Mouse (Mus musculus) embryonic facial prominence, embryonic 10.5 days (tissue): ENCODE data around the gene Sipa1l3. TPM values are rescaled to one million over a fixed set of nuclear protein-coding genes. Genes with fewer than 3 reads are reported as not detected.
A peak's percentile ranks its signal among the peaks of the same experiment; 100 is the strongest.

Source experiments
- DNase-seq: peaks from one replicate; pipeline ENCODE4 v3.0.0-alpha.2; 2017; ENCODE audit warnings: low spot score
- H3K27ac ChIP-seq: fragments of 300-500 bp; sonication (generic); replicated peaks from 2 replicates; pipeline ENCODE4 v1.5.1; 2016; ENCODE audit warnings: mild to moderate bottlenecking
- H3K27me3 ChIP-seq: fragments of 300-500 bp; sonication (generic); replicated peaks from 2 replicates; pipeline ENCODE4 v1.6.1; 2016; ENCODE audit warnings: low read depth, mild to moderate bottlenecking; ENCODE audit not compliant: poor library complexity, severe bottlenecking
- H3K36me3 ChIP-seq: fragments of 300-500 bp; sonication (generic); replicated peaks from 2 replicates; pipeline ENCODE4 v1.6.1; 2016; ENCODE audit warnings: mild to moderate bottlenecking, moderate library complexity
- H3K4me1 ChIP-seq: fragments of 300-500 bp; sonication (generic); 2 replicates; pipeline ENCODE4 v1.6.1; 2016
- H3K4me3 ChIP-seq: fragments of 300-500 bp; sonication (generic); 2 replicates; pipeline ENCODE4 v1.5.1; 2016; ENCODE audit warnings: mild to moderate bottlenecking, moderate library complexity
- H3K9me3 ChIP-seq: fragments of 300-500 bp; sonication (generic); 2 replicates; pipeline ENCODE4 v1.6.1; 2016; ENCODE audit warnings: mild to moderate bottlenecking
- WGBS: fragments of 180-500 bp; shearing (Covaris S2); methylation state at CpG from one replicate; pipeline ENCODE4 v1.1.7; 2016; 5-methylcytosine and 5-hydroxymethylcytosine counted together
- polyA plus RNA-seq: library from polyadenylated mRNA; unstranded; fragments of >200 nt; fragmentation: Nextera tagmentation; extraction: Ambion mirVana; gene quantifications from 2 replicates; pipeline ENCODE4 v1.2.1, GENCODE M21; 2016

Sipa1l3 gene
- polyA plus RNA-seq, 1 experiment from 2014 or later: 9.2 TPM

DNA sequence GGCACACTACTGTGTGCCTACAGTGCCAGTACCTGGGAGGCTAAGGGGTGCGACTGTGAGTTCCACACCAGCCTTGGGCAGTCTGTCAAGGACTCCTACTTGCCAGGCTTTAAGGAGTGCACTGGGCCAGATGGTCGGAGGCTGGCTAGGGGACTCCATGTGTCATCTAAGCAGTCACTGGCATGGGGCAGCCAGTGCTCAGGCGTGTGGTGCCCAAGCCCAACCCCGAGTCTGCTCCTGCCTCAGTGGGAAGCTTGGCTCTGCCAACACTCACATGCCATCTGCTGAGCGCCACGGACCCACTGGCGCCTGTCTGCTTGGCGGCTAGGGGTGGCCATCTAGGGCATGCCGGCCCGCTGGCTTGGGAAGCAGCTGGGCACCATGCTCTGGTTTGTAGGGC is 125.1 kb downstream of the Sipa1l3 start:
- H3K4me1 ChIP-seq: peaks cover 4% of the 10 kb centered on the region; the same call in 1 of the 2 replicates
- no peaks in the 10 kb centered on the region for H3K27me3 ChIP-seq
- H3K27ac ChIP-seq: peak overlapping the region; percentile 10; the same call in 1 of the 2 replicates
- WGBS: 92% methylated on average over 10 of the region's 10 CpGs
- no peaks in the 10 kb centered on the region for H3K9me3 ChIP-seq
- no peak overlapping the region for H3K4me3 ChIP-seq
- H3K36me3 ChIP-seq: peaks cover 47% of the 10 kb centered on the region
- no peak for DNase-seq

DNA sequence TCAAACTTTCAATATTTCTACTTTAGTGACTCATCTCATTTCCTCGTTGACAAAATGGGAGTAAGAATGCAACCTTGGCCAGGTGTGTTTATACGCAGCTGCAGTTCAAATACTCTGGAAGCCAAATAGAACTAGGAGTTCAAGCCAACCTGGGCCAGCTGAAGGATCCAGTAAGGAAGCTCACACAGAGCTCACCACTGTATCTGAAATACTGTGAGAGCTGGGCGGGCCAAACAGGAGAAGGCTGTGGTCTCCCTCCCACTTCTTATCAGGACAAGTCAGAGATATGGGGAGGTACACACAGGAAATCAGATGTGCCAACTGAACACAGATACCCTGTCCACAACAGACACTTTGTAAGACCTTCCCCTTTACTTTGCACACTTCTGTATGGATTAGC is 125.6 kb downstream of the Sipa1l3 start:
- 94% methylated on average over 3 of the region's 3 CpGs for WGBS
- Histone ChIP-seq H3K4me1 (peaks cover 4% of the 10 kb centered on the region; the same call in 1 of the 2 replicates), H3K36me3 (peaks cover 50% of the 10 kb centered on the region), H3K27me3 (no peaks in the 10 kb centered on the region), H3K9me3 (no peaks in the 10 kb centered on the region), H3K27ac (no peak overlapping the region), H3K4me3 (no peak overlapping the region)
- DNase-seq: no peak

DNA sequence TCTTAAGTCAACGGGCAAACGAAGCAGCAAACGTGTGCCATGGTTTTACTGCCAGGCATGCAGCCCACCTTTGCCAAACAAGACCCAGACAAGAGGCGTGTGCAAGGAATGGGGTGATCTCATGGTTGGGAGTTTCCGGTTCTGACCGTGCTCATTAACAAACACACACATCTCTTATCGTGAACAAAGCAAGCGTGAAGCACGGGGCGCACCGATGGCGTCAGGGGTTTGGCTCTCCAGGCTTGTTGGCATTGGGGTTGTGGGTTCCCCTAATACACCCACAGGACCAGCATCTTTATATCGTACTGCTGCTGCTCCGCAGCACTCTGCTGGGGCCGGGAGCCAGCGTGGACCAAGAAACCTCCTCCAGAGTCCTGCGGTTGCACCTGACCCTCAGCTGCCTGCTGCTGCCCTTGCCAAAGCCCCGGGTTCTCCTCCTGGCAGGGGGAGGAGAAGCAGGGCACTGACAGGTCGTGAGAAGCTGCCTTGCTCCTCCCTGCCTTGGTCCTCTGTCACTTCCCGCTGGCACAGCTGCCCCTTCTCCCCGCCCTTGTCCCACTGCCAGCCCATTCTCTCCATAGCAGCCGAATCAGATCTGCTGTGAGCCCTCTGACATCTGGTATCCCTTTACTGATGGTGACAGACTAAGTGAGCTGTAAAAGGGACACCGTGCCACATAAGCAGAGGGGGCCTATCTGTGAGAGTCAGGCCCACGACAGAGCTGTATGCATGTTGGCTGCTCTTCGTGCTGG is 126.5 kb downstream of the Sipa1l3 start:
- Histone ChIP-seq H3K4me1 (peaks cover 4% of the 10 kb centered on the region; the same call in 1 of the 2 replicates), H3K36me3 (peaks cover 51% of the 10 kb centered on the region), H3K27ac (no peak overlapping the region), H3K9me3 (no peaks in the 10 kb centered on the region), H3K27me3 (no peaks in the 10 kb centered on the region), H3K4me3 (no peak overlapping the region)
- no peak for DNase-seq
- 85% methylated on average over 25 of the region's 25 CpGs for WGBS

- WGBS: 92% methylated on average over 15 of the region's 15 CpGs
- Histone ChIP-seq H3K36me3 (peaks cover 51% of the 10 kb centered on the region), H3K27me3 (no peaks in the 10 kb centered on the region), H3K9me3 (no peaks in the 10 kb centered on the region), H3K4me3 (no peak overlapping the region), H3K4me1 (peaks cover 4% of the 10 kb centered on the region; the same call in 1 of the 2 replicates), H3K27ac (no peak overlapping the region)
- no peak for DNase-seq
These were observed 127.2 kb downstream of the Sipa1l3 start for GRCm38 (mm10) chr7:29391112-29391760.

DNA sequence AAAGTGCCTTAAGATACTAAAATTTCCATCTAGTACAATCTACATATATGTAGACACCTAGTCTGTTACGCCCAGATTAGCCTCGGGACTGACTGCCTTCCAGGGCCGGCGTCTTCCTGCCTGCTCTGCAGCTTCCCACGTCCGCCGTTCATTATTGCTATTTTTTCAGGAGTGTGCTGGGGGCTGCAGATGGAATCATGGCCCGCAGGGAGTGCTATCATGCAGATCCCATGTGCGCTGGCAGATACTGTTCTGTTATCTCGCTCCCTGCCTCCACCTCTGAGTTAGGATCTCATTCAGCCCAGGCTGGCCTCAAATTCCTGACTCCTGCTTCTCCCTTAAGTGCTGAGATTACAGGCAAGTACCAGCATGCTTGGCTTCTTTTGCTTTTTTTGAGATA is 128.2 kb downstream of the Sipa1l3 start:
- 86% methylated on average over 10 of the region's 10 CpGs for WGBS
- no peak overlapping the region for H3K4me3 ChIP-seq
- H3K27ac ChIP-seq: no peak overlapping the region
- H3K27me3 ChIP-seq: no peaks in the 10 kb centered on the region
- no peaks in the 10 kb centered on the region for H3K9me3 ChIP-seq
- H3K4me1 ChIP-seq: peaks cover 4% of the 10 kb centered on the region; the same call in 1 of the 2 replicates
- DNase-seq: no peak
- peaks cover 50% of the 10 kb centered on the region for H3K36me3 ChIP-seq

- H3K27ac ChIP-seq: no peak overlapping the region
- peaks cover 41% of the 10 kb centered on the region for H3K36me3 ChIP-seq
- H3K4me1 ChIP-seq: peaks cover 11% of the 10 kb centered on the region
- no peak for DNase-seq
- WGBS: 91% methylated on average over 17 of the region's 17 CpGs
- H3K9me3 ChIP-seq: no peaks in the 10 kb centered on the region
- H3K27me3 ChIP-seq: no peaks in the 10 kb centered on the region
- no peak overlapping the region for H3K4me3 ChIP-seq
These were observed 130.8 kb downstream of the Sipa1l3 start for GRCm38 (mm10) chr7:29387524-29388068.

GRCm38 (mm10) chr7:29386349-29386748 is 132.1 kb downstream of the Sipa1l3 start:
- no peaks in the 10 kb centered on the region for H3K27me3 ChIP-seq
- H3K4me1 ChIP-seq: peaks cover 11% of the 10 kb centered on the region
- WGBS: 94% methylated on average over 13 of the region's 13 CpGs
- no peak overlapping the region for H3K27ac ChIP-seq
- H3K9me3 ChIP-seq: no peaks in the 10 kb centered on the region
- H3K36me3 ChIP-seq: peaks cover 53% of the 10 kb centered on the region
- DNase-seq: no peak
- H3K4me3 ChIP-seq: no peak overlapping the region

DNA sequence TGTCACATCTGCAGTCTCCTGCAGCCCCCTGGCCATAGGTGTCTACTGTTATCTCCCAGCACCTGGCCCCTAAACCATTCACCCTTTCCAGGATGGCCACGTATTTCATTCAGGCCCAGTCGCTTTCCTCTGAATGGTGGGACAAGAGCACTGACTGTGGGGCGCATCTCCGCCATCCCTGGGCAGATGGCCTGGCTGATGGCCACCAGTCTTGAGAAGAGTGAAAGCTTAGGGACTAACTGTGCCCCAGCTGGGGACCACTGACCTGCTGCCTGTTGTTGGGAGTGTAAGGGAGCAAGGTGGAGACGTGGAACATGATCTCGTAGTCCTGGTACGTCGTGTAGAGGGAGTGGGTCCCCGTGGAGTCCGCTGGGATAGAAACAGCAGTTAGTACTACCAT is 132.7 kb downstream of the Sipa1l3 start:
- WGBS: 91% methylated on average over 10 of the region's 10 CpGs
- no peaks in the 10 kb centered on the region for H3K9me3 ChIP-seq
- peaks cover 11% of the 10 kb centered on the region for H3K4me1 ChIP-seq
- no peak overlapping the region for H3K27ac ChIP-seq
- no peak for DNase-seq
- no peak overlapping the region for H3K4me3 ChIP-seq
- H3K36me3 ChIP-seq: peaks cover 56% of the 10 kb centered on the region
- no peaks in the 10 kb centered on the region for H3K27me3 ChIP-seq

DNA sequence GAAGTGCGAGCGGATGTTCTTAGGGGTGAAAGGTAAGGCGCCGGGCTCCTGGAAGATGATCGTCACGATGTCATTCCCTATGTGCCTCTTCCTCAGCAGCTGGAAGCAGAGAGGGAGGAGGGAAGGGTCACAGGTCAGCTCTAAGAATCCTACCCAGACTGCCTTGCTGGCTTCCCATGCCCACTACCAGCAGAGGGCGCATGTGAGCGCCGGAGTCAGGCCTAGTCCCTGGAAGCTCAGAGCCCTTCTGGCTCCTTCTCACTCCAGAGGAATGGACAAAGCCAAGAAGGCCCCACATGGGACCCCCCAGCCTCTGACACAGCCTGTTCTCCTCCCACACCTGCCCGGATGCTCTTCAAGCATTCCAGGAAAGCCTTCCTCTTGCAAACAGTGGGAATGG is 135.2 kb downstream of the Sipa1l3 start:
- H3K36me3 ChIP-seq: peaks cover 75% of the 10 kb centered on the region
- no peak overlapping the region for H3K4me3 ChIP-seq
- peaks cover 7% of the 10 kb centered on the region; the same call in 1 of the 2 replicates for H3K4me1 ChIP-seq
- H3K27me3 ChIP-seq: no peaks in the 10 kb centered on the region
- WGBS: 27% methylated on average over 10 of the region's 10 CpGs
- peak; percentile 91 for DNase-seq
- no peak overlapping the region for H3K27ac ChIP-seq
- no peaks in the 10 kb centered on the region for H3K9me3 ChIP-seq

DNA sequence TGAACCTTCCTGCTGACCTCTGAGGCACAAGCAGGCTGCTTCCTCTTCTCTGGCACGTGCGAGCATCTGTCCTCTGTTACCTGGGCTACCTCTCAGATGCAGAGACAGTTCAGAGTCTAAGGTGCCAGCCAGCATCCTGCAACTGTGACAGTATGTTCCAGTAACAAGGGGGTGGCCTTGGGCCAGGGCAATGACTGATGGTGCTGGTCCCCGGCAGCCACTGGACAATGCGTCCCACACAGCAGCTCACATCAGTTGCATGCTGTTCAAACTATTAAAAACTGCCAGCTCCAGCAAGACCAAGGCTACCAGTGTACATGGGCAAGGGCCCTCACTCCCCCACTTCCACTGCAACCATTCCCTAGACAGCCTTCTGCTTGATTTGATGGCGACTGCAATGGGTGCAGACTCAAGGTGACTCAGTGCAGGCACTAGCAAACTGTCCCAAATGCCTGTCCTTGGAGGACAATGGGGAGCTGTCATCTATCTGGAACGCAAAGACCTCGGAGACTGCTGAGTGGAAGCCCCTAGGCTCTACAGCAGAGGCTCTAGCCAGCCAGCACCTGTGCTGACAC is 136.9 kb downstream of the Sipa1l3 start:
- no peak for DNase-seq
- H3K36me3 ChIP-seq: peaks cover 76% of the 10 kb centered on the region
- WGBS: 89% methylated on average over 7 of the region's 7 CpGs
- H3K4me1 ChIP-seq: peaks cover 7% of the 10 kb centered on the region; the same call in 1 of the 2 replicates
- H3K27me3 ChIP-seq: no peaks in the 10 kb centered on the region
- no peak overlapping the region for H3K27ac ChIP-seq
- H3K4me3 ChIP-seq: no peak overlapping the region
- no peaks in the 10 kb centered on the region for H3K9me3 ChIP-seq

GRCm38 (mm10) chr7:29374054-29374453 is 144.4 kb downstream of the Sipa1l3 start:
- Histone ChIP-seq H3K36me3 (peaks cover 50% of the 10 kb centered on the region), H3K27ac (no peak overlapping the region), H3K4me1 (no peaks in the 10 kb centered on the region), H3K27me3 (no peaks in the 10 kb centered on the region), H3K9me3 (no peaks in the 10 kb centered on the region), H3K4me3 (no peak overlapping the region)
- DNase-seq: no peak
- 87% methylated on average over 6 of the region's 6 CpGs for WGBS

- no peak for DNase-seq
- Histone ChIP-seq H3K4me1 (peaks cover 6% of the 10 kb centered on the region), H3K27me3 (no peaks in the 10 kb centered on the region), H3K4me3 (no peak overlapping the region), H3K27ac (no peak overlapping the region), H3K9me3 (no peaks in the 10 kb centered on the region), H3K36me3 (peaks cover 33% of the 10 kb centered on the region)
- 92% methylated on average over 5 of the region's 5 CpGs for WGBS
These were observed 146.3 kb downstream of the Sipa1l3 start for GRCm38 (mm10) chr7:29372123-29372522.
